Mouse (Mus musculus): Measurements from ENCODE around the gene Map3k7. TPM values are rescaled to one million over a fixed set of nuclear protein-coding genes. Genes with fewer than 3 reads are reported as not detected.
A peak's percentile ranks its signal among the peaks of the same experiment; 100 is the strongest.

The Map3k7 gene
- total RNA-seq (2014; fragmentation: Nextera tagmentation) = 35.6 and 36.0 TPM in 2 replicates
- total RNA-seq (2017) = 27.3 and 29.7 TPM in 2 replicates

DNA sequence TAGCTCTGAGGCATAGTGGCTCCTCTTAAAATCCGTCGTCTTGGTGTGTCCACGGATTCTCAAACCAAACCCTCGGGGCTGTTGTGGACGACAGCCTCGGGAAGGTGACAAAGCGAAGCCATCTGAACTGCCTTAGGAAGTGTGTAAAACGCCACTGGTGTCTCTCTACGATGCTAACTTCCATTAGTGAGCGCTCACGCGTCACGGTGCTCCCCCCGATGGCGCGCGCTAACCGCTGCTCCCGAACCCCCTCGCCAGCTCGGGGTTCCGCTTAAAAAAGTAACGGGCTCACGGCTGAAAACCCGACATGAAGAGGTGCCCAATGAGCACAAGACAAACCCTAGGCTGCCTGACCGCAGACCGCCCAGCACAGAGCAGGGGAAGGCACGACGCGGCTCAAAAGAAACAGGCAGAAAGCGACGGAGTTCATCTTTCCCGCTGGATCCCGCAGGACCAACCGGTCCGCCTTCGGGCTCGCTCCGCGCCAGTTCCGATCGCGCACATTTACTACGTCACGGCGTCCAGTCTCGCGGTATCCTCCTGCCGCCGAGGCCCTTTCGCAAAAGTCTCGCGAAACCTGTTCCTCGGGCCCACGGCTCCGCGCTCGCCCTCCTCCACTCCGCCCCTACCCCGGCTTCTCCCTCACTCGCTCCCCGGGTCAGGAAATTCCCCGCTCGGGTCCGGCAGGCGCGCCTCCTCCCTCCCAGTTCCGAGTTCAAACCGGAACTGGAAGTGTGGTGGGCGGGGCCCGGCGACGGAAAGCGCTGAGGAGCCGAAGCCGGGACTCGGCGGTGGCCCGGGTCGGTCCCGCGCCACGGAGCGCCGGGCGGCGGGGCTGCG lies at the start of gene Map3k7:
Gene Map3k7 (plus strand): TSS at position 744 of the 840 bp plus-strand sequence.
- peak; percentile 93 for ATAC-seq (replicated peaks; ENCODE audit: poor library complexity, severe bottlenecking)

DNA sequence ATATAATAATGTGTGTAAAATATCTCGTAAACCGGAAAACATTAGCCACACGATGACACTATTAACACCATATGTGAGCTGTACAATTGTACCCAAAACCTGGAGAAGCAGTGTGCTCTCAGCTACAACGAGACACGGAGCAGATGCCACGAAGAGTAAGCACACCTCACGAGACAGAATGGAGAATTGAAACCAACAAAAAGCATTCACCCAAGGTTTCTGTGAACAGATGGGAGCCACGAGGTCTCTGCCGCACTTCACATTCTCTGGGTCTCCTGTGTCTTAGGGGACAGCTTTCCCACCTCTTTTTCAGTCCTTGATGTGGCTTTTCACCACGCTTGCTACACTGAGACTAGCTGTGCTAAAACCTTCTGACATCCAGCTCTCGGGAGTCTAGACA lies 48.8 kb upstream of the Map3k7 start:
- no peak for ATAC-seq (replicated peaks; ENCODE audit: poor library complexity, severe bottlenecking)

DNA sequence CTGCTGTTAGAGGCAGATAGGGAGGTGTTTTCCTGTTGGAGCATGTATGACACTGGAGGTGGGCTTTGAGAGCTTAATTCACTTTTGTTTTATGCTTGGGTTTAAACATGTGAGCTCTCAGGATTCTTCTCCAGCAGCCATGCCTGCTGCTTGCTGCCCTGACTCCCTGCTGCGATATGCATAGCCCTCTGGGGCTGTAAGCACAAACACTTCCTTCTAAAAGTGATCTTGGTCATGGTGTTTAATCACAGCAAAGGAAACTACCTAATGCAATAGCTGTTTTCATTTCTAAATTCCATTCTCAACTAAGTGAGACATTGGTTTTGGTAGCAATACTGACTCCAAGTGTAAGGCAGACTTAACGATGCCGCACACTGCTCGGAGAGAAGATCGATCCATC lies 45.2 kb upstream of the Map3k7 start:
- no peak for ATAC-seq (replicated peaks; ENCODE audit: poor library complexity, severe bottlenecking)

DNA sequence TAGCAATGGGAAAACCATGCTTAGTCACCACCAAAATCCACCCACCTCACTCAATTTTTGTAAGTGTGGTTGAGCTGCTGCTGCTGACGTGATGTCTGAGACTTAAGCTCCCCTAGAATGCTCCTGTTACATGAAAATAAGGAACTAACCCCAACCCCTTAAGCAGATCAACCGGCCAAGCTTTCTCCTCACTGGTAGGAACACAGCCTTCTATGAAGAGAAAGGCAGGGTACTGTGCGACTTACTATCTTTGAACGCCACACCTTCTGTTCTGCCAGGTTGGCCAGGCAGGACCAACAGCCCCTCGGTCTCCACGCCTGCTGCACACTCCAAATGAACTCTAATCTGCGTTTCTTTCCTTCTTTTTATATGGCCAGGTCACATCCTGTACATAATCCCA lies 41.7 kb upstream of the Map3k7 start:
- ATAC-seq (replicated peaks; ENCODE audit: poor library complexity, severe bottlenecking) = no peak; the same call in 1 of the 2 replicates

DNA sequence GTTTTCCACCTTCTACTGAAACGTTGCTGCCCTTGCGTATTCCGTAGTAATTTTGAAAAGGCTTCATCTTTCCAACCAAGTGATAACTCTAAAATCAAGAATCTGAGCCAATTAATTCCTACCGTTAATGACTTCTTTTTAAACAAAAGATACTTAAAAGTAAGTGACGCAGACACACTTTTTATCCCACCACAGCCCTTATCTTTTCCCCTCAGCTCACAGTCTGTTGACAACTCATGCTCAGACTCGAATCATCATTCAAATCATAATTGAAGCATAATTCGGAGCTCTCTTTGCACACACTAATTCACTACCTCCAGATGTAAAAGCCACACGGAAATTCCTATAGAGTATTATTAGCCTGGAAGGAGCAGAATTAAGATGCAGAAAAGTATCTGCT lies 40.5 kb upstream of the Map3k7 start:
- ATAC-seq (replicated peaks; ENCODE audit: poor library complexity, severe bottlenecking) = no peak

DNA sequence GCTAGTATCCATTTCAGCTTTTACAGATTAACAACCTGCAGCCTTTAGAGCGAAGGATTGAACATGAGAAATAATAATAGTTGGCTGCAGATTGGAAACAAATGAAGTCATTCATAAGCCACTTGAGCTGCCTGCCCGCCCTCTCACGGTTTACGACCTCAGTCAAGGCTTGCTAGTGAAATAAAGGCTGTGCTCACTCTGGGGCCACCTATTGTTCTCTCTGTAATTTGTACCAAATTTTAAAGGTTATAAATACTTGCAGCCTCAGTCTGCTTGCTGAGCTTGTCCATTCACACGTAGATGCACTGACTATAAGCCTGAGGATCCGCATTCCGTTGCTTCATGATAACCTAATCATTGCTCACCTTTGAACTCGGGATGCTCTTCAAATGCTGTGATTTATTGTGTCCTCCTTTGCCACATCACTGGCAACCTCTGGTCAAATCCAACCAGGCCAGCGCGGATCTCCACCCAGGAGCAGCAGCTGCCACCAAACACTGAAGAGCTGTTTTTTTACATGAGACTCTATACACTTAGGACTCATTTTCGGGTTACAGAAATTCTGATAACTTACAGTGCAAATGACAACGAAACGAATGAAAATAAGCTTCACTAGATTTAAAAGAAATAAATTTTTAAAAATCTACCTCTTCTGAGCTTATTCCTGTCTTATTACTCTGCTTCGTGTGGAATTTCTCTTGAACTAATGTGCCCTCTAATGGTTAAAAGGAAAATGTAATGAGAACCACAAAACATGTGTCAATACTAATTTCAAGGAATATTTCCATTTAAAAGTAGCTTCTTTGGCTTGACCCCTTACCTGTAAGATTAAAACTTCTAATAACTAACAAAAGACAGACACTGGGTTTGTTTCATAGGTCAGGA lies 39.4 kb upstream of the Map3k7 start:
- ATAC-seq (replicated peaks; ENCODE audit: poor library complexity, severe bottlenecking) = no peak

DNA sequence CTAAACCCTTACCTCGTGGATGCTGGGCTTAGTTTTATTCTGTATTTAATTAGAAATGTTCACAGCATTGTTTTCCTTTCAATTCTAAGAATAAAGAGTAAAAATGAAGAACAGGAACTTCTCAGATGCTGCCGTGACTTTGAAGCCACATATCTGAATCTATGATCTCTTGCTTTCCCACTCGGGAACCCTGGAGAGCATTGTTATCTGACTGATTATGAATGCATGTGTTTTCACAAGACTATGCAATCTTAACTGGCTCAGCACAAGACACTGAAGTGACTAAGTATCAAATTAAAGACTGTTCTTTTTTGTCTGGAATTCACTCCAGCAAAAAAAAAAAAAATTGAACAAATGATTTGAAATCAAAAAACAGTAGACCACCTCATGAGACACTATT lies 30.7 kb upstream of the Map3k7 start:
- no peak for ATAC-seq (replicated peaks; ENCODE audit: poor library complexity, severe bottlenecking)

DNA sequence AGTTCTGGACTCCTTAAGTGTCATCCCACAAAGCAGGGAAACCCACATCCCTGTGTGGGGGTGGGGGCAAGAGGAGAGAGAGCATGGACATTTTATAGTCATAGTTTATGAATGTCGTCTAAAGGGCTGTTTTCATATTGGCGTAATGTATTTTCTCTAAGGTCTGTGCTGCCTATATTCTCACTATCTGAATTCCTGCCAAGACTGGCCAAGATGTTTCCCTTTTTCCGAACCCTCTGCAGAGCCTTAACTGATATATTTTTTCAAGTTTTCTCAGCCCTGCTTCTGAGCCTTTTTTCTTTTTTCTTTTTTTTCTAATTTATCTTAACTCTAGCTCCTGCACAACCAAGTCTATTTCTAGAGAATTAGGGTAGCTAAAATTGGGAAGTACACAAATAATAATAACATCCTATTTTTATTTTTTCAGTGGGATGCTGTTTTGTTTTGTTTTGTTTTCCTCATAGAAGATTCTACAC lies 28.0 kb upstream of the Map3k7 start:
- ATAC-seq (replicated peaks; ENCODE audit: poor library complexity, severe bottlenecking) = no peak

DNA sequence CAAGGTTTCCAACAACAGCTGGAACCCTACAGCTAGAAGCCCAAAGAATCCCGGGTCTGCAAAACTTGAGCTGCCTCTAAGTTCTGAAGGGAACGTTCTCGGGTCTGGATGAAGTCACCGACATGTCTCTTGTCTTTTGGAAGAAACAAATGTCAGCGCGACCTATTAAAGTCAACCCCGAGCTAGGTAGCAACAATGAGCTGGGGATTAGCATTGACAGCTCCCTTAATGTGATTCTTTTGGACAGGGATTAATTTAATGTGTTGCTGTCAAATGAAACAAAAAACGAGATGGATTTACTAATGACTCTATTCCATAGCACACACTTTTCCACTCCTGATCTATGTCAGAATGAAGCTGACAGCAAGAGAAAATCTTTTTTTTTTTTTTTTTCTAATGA lies 27.5 kb upstream of the Map3k7 start:
- ATAC-seq (replicated peaks; ENCODE audit: poor library complexity, severe bottlenecking) = no peak

DNA sequence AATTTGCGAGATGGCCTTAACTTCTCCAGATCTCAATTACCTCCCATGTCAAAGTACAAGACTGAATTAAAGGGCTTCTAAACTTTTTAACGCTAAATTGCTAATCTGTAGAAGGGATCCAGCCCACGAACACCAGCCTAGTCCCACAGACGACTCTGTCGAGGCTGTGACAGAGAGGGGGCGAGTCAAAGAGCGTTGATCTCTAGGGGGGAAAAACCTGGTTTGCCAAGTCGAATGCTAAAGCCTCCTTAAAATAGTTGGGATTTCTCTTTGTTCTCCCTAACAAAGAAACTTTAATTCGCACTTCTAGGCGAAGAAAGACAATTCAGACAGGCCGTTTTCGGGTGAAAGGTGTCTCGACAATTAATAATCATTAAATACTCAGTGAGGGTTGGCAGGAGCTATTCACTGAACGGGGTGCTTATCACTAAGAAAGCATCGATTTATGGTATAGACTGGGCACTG lies 27.0 kb upstream of the Map3k7 start:
- no peak for ATAC-seq (replicated peaks; ENCODE audit: poor library complexity, severe bottlenecking)

DNA sequence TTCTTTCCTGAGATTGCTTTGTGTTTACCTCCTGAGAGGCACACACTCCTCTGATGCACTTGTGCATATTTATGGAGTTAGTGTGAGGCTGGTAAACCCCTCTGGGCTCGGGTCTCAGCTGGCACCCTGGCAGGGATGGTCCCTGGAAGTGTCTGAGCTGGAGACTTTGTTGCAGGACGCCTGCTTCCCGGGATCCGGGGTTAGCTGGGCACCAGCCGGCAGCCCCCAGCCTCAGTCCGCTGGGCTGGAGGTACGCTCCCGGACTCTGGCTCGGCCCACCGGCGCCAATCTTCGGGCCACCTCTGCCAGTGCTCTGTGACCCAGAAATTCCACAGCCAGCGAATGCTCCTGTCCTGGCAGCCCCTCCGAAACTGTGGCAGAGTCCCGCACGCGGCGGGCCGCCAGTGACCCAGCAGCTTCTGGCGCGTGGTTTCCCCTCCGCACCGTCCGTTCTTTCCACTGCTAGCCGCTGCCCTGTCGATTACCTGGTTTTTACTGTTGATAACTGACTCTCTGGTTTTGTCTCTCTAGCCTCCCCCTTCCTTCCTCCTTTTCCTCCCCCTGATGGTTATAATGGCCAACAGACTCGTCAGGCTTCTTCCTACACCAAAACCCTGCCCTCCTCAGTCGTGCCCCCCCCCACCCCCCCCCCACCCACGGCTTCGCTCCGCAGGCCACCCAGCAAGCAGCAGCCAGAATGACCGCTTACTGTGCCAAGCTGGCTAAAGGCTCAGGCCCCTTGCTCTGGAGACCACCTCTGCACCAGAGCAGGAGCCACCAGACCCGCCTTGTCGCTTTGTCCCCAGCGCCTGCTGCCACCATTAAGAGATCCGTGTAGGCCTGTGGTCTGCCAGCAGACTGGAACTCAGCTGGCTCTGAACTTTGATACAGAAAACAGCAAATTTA lies 26.3 kb upstream of the Map3k7 start:
- ATAC-seq (replicated peaks; ENCODE audit: poor library complexity, severe bottlenecking) = peak; percentile 73

DNA sequence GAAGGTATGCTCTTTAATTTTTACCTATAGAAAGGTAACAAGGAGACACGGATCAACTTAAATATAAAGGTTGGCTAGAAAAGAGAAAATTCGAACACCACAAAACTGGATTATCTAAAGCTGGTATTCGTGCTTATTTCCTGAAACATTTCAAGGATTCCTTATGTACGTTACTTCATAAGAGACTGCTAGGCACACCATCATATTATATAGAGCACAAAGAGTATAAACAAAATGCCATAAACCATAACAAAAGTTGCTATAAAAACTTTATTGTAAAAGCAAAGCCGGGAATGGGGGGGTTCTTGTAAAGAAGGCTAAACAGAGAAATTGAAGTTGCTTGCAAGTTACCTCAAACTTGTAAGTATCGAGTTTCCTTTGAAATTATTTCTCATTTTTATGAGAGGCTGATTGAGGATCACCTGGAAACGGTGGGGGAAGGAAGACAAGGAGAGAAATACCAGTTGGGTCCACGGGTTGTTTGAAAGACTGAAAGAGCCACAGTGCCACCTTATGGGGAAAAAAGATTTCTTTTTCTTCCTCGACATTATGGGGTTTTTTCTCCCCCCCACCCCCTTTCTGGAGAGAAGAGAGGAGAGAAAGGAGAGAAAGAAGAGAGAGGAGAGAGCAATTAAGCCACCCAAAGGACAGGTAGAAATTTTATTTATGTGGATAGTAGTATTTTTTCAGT lies 25.3 kb upstream of the Map3k7 start:
- ATAC-seq (replicated peaks; ENCODE audit: poor library complexity, severe bottlenecking) = peak; percentile 72

DNA sequence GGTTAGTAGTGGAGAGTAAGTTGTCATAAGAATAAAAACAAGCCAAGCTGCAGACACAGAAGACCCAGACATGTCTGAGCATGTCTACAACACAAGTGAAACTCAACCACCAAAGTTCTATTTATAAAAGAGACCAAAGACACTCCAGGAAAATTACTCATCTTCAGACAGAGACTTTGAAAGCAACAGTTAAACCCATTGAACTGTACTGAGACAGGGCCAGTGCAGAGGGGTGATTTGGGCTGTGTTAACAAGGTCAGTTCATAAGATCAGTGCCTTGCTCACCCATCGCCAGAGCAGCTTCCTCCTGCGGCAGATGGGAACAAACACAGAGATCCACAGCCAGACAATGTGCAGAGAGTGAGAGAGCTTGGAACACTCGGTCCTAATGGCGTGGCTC lies 22.3 kb upstream of the Map3k7 start:
- no peak for ATAC-seq (replicated peaks; ENCODE audit: poor library complexity, severe bottlenecking)

DNA sequence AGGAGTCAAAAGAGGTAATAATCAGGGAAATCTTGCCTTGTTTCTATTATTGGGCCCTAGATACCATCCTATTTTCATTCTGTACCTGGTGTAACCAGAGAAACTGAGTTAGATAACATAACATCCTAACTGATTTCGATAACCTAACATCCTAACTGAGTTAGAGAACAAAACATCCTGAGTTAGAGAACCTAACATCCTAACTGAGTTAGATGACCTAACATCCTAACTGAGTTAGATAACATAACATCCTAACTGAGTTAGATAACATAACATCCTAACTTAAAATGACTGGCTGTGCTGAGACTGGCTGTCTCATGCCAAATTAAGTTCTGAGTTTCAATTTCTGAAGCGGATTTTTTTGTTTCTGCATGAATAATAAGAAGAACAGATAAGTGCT lies 20.9 kb upstream of the Map3k7 start:
- ATAC-seq (replicated peaks; ENCODE audit: poor library complexity, severe bottlenecking) = no peak

DNA sequence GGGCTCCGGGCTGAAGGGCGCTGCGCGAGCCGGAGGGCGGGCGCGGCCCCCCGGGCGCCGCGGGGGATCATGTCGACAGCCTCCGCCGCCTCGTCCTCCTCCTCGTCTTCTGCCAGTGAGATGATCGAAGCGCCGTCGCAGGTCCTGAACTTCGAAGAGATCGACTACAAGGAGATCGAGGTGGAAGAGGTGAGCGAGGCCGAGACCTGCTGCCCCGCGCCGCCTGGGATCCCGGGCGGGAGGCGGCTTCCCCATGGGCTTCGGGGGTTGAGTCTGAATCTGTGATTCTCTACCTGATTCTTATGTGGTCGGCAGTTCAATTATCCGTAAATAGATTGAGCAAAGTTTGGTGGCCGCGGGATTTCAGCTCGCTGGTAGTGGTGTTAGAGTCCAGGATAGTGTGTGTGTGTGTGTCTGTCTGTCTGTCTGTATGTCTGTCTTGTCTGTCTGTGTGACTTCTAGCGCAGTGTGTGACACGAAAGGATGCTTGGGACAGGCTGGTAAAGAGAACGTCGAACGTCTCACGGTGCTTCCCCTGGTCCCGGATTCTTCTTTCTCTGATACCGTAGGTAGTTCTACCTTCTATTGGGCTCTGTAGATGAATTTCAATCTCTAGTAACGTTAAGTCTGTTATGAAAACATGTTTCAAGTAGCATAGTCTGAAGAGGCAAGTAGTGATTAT lies 438 bp downstream of the Map3k7 start:
- no peak for ATAC-seq (replicated peaks; ENCODE audit: poor library complexity, severe bottlenecking)

DNA sequence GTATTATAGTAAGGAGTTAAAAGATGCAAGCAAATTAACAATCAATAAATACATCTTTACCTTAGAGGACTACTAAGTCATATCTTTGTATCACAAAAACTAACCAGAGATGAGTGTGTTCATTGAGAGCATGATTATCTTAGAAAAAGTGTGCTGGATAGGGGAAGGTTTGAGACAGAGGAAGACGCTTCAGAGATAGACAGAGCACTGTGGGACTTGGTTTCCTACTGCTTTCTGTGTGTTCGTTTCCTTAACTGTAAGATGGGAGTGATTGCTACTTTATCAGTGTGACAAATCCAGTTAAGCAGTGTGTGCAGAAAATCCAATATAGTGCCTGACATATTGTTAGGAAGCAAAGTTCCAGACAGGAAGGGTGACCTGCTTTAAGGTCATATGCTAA lies 1.3 kb downstream of the Map3k7 start:
- no peak for ATAC-seq (replicated peaks; ENCODE audit: poor library complexity, severe bottlenecking)

DNA sequence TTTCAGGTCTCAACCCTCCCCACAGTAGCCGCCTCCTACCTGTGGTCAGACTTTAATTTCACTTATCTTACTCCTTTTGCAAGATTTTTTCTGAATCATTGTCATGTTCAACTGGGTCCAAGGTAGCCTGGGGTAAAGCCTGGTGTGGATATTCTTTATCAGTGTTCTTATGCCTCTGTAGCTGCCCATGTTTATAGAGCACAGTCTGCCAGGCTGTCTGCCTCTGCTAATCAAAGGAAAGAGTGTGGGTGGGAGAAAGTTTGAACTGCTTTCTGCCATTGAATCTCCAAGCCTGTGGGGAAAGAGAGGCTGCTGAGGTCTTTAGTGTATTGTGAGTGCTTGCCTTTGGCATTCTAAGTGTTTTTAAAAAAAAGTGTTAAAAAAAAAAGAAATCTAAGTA lies 7.5 kb downstream of the Map3k7 start:
- no peak for ATAC-seq (replicated peaks; ENCODE audit: poor library complexity, severe bottlenecking)

DNA sequence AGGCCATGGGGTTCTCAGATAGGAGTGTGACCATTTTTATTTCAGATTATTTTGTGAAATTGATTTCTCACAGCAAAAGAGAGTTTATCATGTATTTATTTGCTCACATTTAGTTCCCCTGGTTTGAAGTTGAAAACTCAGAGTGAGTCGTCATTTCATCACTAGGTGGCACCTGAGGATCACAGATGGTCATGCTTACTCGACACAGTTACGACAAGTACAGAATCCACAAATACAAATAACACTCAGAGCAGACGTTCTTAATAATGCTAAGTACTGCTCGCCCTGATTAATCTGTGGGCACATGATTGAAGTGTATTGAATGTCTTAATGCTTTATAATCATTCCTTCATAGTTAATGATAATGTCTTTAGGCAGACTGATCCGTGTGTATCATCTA lies 8.3 kb downstream of the Map3k7 start:
- ATAC-seq (replicated peaks; ENCODE audit: poor library complexity, severe bottlenecking) = no peak; the same call in 1 of the 2 replicates

Data from granulocyte monocyte progenitor cell, adult 5-6 weeks (primary cell).